Mouse (Mus musculus) gastrocnemius, adult 18-20 months (tissue): ENCODE measurements around the gene Cpm. TPM values are rescaled to one million over a fixed set of nuclear protein-coding genes. Genes with fewer than 3 reads are reported as not detected.

Experiments
- DNase-seq: peaks from one replicate; pipeline ENCODE4 v3.0.0; 2021; ENCODE audit warnings: low spot score
- total RNA-seq, 2 experiments: library from RNA; stranded (reverse); gene quantifications; 2 replicates each; pipeline ENCODE4 v1.2.3; 2021

Gene Cpm
- total RNA-seq, 2 experiments from 2014 or later, result 2.5 to 2.9 TPM

DNA sequence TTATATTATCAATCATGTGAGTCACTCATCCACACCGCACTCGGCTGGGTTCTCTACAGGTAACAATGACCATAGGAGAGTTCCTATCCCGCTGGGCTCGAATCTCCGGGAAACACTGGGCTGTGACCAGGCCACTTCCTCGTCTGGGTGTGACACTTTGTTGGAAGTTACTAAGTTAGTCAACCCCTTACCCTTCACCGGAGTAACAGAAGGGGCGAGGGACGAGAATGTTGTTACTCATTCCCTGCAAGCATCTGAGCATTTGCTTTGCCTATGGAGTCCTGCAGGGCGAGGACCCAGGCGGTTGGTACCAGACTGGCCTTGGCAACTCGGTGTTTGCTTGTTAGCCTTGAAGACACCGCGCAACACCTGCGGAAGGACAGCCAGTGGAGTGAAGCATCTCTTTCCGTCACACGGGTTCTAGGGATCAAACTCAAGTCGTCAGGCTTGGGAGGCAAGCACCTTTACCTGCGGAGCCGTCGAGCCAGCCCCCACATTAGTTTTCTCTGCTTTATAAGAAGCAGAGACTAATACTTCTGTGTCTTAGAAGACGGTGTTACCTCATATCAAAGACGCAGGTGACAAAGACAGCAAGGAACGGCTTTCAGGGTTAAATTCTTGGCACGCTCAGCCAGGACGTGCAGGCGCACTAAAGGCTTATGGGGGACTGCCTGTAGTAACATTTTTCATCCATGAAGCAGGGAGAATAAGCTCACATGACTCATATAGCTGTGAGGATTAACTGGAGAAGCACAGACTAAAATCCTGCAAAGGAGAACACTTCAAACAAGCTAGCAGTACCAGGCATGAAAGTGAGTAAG lies 10.0 kb upstream of the Cpm start:
- DNase-seq, result no peak

DNA sequence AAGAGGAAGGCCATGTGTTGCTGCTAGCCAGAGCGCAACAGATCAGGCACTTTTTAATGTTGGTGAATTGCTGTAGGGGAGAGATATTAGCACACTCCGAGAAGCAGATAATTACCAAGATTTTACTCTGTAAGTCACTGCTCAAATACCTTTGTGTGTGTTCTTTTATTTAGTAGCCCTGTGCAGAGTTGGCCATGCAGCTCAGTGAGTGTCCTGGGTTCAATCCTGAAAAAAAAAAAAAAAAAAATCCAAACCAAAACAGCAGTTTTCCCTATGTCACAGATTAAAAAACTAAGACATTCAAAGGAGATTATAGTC lies 9.5 kb upstream of the Cpm start:
- no peak for DNase-seq

DNA sequence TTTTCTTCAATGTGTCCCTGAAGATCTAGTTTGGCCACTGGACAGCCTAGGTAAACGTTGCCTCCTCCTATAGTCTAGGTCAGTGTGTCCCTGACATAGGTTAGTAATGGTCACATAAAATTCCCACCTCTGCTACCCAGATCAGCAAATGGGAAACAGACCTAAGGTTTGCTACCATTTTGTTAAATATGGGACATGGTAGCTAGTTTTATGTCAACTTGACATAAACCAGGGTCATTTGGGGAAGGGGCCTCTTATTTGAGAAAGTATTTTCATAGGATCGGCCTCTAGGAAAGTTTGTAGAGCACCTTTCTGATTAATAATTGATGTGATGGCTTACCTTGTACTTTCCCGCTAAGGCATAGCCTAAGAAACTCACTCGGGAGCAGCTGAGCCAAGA lies 8.8 kb upstream of the Cpm start:
- DNase-seq, result no peak

DNA sequence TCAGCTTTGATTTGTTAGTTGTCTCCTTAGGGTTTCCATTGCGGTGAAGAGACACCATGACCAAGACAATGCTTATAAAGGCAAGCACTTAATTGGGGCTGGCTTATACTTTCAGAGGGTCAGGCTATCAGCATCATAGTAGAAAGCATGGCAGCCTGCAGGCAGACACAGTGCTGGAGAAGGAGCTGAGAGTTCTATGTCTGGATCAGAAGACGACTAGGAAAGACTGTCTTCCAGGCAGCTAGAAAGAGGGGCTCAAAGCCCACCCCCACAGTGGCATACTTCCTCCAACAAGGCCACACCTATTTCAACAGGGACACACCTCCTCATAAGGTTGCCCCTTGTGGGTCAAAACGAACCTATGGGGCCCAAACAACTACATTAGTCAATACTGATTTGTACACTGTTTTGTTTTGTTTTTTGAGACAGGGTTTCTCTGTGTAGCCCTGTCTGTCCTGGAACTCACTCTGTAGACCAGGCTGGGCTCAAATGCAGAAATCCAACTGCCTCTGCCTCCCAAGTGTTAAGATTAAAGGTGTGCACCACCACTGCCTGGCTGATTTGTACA lies 8.3 kb upstream of the Cpm start:
- no peak for DNase-seq

DNA sequence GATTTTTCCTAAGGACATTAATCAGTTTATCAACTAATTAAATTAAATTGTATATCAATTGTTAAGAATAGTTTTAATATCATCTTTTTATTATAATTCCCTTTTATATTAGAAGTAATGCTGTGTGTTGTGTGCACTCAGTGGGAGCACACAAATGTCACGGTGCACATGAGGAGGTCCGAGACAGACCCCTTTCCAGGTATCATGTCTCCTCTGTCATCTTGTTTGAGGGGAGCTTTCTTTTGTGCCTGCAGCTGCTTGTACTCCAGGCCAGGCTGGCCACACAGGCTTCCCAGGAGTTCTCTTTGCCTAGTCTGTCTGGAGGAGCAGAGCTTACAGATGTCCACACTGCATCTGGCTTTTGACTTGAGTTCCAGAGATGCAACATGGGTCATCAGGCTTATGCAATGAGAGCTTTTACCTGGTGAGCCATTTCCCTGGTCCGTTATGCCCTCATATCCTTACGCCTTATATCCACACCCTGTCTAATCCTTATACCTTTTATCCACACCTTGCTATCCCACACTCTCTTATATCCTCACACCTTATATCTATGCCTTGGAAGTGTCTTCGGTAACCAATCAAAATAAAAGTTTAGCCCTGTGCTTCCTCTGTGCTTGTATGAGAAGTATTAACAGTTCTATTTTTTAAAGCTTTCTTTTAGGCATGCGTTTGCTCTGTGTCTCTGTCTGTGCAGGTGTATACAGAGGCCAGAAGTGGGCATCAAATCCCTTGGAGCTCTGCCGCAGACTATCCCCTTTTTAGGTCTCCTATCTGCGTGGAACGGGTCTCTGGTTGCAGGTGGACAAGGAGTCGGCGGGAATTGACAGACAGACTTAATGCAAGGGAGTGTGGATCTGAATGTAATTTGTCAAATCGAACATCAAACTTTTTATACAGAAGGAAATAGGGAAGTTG lies 7.4 kb upstream of the Cpm start:
- DNase-seq, result no peak

DNA sequence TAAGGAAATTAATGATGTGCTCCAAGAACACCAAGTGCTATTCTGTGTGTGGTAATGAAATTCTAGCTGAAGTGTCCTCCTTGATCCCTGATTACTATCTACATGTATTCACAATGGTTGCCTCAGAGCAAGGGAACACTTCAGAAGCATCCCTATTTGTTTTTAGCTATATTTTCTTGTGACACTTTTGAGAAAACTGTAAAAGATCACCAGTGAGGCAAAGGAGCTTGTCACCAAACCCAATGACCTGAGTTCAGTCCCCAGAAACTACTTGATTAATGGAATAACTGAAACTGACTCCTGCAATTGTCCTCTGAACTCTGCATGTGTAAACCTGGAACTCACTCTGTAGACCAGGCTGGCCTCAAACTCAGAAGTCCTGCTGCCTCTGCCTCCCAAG lies 5.9 kb upstream of the Cpm start:
- DNase-seq, result no peak

DNA sequence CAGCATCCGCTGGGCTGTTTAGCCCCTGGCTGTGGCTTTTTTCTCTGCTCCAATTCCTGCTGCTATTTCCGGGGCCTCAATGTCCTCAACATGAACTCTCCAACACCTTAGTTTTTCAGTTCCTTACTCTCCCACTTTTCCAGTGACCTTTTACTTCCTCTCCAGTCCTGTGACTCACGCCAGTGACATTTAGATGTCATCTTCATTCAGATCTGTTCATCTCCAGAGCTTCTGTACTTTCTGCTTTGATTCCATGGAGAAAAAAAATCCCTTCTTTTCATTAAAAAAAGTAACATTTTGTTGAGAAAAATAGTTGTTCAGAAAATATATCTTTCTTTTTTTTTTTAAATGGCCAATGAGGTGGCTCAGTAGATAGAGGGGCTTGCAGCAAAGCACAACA lies 5.1 kb upstream of the Cpm start:
- no peak for DNase-seq

DNA sequence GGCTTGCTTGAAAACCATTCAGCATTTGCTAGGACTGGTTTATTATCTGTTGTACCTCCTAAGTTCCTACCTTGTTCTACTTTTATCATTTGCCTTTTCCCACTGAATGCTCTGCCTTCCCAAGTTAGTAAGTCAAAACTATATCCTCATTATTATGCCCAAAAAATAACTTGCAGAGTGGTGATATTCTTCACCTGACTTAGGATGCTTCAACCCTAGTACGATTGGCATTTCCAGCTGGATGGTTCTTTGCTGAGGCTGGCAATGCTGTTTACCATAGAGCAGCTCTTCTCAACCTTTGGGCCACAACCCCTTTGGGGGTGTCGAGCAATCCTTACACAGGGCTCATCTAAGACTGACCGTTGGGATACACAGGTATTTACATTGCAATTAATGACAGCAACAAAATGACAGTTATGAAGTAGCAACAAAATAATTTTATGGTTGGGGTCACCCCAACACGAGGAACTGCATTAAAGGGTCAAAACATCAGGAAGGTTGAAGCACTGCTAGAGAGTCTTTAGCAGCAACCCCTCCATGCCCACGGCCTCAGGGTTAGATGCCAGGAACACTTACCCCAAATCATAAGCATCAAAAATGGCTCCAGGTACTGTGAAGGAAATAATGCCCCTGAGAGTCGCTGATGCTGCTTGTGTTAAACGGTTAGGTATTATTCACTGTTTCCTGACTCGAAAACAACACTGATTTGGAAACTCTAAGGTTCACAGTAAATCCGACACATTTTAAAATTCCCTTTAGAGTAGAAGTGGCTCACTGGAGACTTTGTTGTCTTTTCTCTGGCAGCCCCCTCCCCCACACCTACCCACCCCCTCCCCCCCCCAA lies 4.4 kb upstream of the Cpm start:
- no peak for DNase-seq

DNA sequence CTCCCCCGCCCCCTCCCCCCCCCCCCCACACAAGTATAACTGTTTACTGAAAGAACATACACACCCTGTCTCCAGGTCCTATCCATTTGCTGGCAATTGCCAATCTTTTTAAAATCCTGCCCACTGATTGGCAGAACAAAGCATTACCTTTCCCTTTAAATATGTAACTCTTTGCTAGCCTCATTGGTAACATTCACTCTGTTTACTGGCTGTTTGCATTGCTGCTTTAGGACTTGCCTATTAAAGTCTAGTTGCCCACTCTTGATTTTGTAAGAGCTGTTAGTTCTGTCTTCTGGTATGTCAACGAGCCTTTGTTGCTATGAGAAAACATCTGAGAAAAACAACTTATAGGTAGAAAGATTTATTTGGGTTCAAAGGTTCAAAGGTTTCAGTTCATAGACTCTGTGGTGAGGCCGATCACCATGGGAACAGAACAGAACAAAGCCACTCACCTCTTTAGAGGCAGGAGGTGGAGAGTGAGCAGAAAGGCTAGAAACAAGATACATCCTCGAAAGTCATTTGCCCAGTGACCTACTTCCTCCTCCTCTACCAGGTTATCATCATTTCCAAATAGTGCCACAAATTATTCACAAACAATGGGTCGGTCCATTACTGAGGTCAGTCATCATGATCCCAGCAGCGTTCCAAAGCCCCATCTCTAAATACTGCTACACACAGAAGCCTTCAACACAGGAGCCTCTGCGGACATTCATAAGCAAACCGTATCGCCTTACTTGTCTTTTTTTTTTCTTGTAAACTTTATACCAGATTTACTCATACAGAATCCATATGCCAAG lies 3.6 kb upstream of the Cpm start:
- no peak for DNase-seq

DNA sequence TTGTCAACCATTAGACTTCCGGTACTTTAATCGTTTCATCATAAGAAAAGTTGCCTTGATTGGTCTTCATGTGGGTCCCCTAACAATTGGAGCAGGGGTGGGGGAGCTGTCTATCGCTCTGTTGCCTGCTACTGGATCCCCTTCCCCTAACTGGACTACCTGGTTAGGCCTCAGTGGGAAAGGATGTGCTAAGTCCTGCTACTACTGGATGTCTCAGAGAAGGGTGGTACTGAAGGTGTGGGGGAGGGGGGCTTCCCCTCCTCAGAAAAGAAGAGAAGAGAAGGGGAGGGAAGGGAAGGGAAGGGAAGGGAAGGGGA lies 3.0 kb upstream of the Cpm start:
- DNase-seq, result no peak

DNA sequence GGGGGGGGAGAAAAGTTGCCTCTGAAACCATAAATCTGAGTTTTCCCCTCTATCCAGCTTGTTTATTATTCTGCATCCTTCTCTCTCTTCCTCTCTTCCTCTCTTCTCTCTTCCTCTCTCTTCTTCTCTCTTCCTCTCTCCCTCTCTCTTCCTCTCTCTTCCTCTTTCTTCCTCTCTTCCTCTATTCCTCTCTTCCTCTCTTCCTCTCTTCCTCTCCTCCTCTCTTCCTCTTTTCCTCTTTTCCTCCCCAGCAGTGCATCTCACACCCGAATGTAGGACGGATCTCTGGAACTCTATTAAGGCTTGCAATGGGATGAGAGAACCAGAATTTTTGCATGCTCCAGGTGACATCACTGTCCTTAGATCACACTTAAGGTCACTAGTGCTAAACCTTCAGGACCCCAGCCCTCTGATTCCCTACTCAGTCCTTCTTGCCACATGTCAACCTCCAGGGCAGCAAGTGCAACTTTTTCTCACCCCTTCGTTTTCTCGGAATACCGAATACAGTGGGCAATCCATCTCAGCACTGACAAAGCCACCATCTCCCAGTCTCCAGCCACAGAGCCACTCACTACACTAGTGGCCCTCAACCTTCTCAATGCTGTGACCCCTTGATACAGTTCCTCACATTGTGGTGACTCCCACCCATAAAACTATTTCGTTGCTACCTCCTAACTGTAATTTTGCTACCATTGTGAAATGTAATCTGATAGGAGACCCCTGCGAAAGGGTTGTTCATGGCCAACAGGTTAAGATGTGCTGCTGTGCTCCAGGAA lies 2.3 kb upstream of the Cpm start:
- no peak for DNase-seq

DNA sequence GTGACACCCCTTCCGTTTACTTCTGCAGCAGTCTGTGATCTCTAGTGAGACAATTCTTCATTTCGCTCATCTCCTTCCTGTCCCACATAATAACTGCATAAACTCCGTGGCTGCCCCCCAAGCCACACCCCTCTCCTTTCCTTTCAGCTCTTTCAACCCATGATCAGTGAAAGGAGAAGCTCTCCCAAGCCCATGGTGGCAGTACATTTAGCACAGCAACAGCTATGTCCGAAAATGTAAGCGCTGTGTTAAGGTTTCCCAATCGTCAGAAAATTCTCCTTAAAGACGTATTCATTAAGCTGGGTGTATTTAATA lies 1.7 kb upstream of the Cpm start:
- no peak for DNase-seq

DNA sequence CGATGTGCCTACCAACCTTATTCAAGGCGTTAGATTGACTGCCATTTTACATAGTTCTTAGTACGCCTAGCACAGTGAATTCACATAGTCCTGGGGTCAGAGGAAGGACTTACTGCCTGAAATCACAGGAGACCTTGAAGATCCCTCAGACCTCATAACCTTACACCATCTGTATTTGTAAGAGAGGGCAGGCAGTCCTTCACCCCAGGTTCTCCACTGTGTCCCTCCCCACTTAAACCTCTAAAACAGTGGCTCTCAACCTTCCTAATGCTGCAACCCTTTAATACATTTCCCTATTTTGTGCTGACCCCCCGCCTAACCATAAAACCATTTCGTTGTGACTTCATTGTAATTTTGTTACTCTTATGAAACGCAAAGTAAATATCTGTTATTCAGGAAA lies 1.4 kb upstream of the Cpm start:
- DNase-seq, result no peak

DNA sequence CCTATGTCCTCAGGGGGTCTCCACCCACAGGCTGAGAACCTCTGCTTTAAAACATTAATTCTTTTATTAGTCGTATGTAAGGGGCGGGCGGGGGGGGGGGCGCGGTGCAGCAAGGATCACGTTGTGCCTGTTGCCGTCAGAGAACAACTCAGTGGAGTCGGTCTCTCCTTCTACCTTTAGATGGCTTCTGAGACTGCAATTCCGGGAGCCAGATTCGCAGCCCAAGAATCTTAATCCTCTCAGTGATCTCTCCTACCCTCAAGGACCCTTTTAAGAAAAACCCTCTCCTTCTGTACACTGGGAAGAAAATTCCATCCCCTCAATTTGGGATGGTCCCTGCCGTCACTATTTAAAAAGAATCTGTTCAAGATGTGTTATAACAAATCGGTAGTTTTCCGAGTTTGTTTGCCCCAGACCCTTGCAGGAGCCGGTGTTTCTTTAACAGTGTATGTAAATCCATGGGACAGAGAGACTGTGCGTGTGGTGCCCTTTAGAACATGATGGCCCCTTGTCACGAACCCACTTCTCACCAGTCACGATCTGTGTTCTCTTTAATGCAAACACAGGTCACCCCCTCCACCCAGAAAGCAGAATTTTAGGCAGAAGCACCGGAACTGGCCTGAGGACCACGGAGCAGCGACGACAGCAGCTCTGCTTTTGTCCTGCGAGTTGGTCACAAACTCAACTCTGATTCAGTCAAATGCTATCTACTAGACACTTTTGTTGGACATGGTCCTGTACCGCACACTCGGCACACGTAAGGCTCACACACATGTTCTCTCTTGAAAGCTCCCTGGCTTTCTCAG lies 734 bp upstream of the Cpm start:
- no peak for DNase-seq

DNA sequence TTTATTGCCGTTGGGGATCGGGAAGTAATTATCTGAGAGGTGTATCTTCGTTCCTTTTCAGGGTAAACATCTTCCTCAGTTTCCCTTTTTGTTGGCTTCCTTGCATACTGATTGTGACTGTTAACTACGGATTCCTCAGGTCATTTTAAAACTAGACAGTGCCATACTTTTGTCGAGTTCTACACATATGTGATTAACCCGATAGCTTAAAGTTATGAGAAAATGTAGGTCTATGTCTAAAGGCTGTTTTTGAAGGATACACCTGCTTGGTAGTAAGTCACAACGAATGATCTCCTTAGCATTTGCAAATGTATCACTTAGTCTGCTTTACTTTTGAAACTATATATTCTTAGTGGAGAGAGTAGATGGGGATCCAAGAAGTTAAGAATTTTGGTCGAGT lies 876 bp downstream of the Cpm start:
- no peak for DNase-seq

DNA sequence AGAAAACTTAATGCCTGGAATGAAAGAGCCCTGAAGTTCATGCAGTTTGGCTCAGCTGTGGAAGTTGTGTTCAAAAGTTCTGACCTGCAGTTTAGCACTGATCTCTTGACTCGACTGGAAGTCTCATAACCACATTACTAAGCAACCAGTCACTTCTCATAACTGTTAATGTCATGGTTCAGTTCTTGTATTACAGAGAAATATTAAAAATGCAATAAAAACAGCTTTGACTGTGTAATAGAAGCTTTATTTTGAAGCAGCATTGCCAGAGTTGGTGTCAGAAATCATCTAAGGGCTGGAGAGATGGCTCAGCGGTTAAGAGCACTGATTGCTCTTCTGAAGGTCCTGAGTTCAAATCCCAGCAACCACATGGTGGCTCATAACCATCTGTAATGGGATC lies 1.5 kb downstream of the Cpm start:
- no peak for DNase-seq

DNA sequence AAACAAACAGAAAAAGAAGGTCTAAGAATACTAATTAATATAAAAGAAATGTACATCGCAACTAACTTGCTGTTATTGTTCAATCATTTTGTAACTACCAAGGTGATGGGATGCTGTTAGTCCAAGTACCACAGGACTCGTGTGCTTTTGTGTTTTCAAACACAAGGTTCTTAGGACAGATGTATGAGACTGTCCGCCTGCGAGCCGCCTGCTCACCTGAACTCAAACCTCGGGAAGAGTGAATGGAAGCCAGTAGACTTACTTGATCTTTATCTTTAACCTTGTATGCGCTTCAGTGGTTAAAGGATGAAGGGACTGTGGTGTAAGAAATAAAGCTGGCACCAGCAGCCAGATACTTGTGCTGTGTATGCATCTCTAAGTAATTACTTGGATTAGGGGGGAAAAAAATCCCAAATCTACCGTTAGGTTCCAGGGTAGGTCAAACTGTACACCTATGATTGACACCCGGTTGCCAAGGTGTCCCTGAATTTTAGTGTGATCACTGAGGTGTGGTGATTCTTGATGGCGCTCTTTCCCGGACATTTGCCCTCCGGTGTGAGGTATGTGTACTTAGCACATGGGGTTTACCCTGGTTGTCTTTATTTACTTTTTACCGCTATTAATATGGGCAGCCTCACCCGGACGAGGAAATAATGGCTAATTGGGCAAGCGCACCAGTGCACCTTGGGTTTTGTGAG lies 2.4 kb downstream of the Cpm start:
- no peak for DNase-seq

DNA sequence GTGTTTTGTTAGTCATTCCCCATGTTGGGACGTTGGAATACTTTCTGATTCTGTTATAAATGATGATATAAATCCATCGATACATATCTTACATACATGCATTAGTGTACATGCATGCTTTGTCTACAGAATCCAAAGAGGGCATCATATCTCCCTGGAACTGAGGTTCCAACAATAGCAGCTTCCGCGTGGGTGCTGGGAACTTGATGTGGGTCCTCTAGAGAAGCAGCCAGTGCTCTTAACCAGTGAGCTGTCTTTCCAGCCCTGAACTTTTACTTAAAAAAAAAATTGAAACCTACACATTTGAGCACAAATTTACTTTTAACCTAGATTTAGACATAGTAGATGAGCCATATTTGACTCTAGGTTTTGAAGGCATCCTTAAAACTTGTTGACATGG lies 3.1 kb downstream of the Cpm start:
- no peak for DNase-seq
